Comparison of ENCODE assay signal across 28 mouse cellular contexts in the genomic region with DNA sequence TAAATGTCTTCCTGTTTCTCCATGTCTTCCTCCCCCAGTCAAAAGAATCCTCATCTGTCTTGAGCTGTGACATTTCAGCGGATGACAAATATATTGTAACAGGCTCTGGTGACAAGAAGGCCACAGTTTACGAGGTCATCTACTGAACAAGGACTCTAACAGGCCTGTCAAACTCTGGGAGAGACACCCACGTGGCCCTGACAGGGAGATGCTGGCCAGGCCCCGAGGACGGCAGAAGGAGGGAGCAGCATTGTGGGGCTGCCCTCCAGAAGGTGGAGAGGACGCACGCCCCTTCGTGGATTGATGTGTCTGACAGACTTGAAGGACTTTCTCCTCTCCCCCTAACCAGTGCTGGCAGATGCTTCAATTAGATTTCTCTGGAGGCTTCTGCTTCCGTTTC. TPM values are rescaled to one million over a fixed set of nuclear protein-coding genes. Genes with fewer than 3 reads are reported as not detected.
DNase-seq lines count a peak whose midpoint lies in the region; ATAC-seq and TF ChIP-seq lines count a peak whose summit lies in the region.
"Had no signal": no experiment of that assay in that cellular context is flagged by ENCODE, and none has a peak within 500 bp of the region (broad histone marks: within the 10 kb centered on the region; RNA-seq: fewer than 3 reads in every experiment).

No protein-coding gene starts in this region.

- no peak for TF ChIP-seq CTCF in hindbrain, postnatal 0 days (IDR thresholded peaks at IDR 0.05; ENCODE audit: low read depth)

- 60% methylated on average over 9 of the region's 9 CpGs for WGBS in hindbrain, embryonic 13.5 days
- WGBS in hindbrain, postnatal 0 days = 64% methylated on average over 9 of the region's 9 CpGs
- WGBS in kidney, embryonic 16.5 days = 21% methylated on average over 9 of the region's 9 CpGs

- H3K4me2 ChIP-seq in hindbrain, embryonic 13.5 days = no peak overlapping the region
- no peak overlapping the region for H3K4me2 ChIP-seq in hindbrain, postnatal 0 days (ENCODE audit: low read depth, low read length)
- H3K4me2 ChIP-seq in kidney, embryonic 16.5 days (replicated peaks; ENCODE audit: low read depth, low read length) = no peak overlapping the region
- H3K4me2 ChIP-seq: embryonic facial prominence, embryonic 13.5 days; heart, embryonic 12.5 days; midbrain, embryonic 13.5 days; neural tube, embryonic 13.5 days had no signal

- no peak for DNase-seq in hindbrain, postnatal 0 days (ENCODE audit: low spot score)
- DNase-seq in kidney, postnatal 4 days = peak; percentile 48 to 62
- peak; percentile 85 for DNase-seq in adrenal gland, adult 8-10 months
- DNase-seq in embryo, embryonic 11 days = no peak
- DNase-seq in urinary bladder, adult 18-20 months (ENCODE audit: low spot score in 2 of 2) = no peak
- DNase-seq: cerebellum, adult 11-12 months; cerebellum, adult 9-11 months; gastrocnemius, adult 2 months; heart, adult 2 months; kidney, postnatal 36 days; layer of hippocampus, adult 9-11 months; liver; lung, adult 2 months; lung, postnatal 10 days; right cerebral cortex, postnatal 4 days had no signal

- no peak overlapping the region for H3K4me3 ChIP-seq in hindbrain, embryonic 13.5 days
- H3K4me3 ChIP-seq in hindbrain, postnatal 0 days (ENCODE audit: low read length) = no peak overlapping the region
- H3K4me3 ChIP-seq in kidney, embryonic 16.5 days (ENCODE audit: low read length) = no peak overlapping the region
- H3K4me3 ChIP-seq: embryonic facial prominence, embryonic 13.5 days; forebrain, embryonic 10.5 days; gastrocnemius, adult 2 months; heart, adult 2 months; heart, embryonic 12.5 days; midbrain, embryonic 13.5 days; neural tube, embryonic 13.5 days had no signal

- ATAC-seq in hindbrain, embryonic 13.5 days (ENCODE audit: low FRiP score) = no peak
- ATAC-seq in hindbrain, postnatal 0 days = no peak
- no peak for ATAC-seq in kidney, embryonic 16.5 days (ENCODE audit: low FRiP score, low TSS enrichment)
- ATAC-seq: forebrain, embryonic 16.5 days; intestine, embryonic 16.5 days; midbrain, embryonic 13.5 days; Patski had no signal

- H3K9me3 ChIP-seq in hindbrain, embryonic 13.5 days = no peaks in the 10 kb centered on the region
- H3K9me3 ChIP-seq in hindbrain, postnatal 0 days (ENCODE audit: low read length) = no peaks in the 10 kb centered on the region
- no peaks in the 10 kb centered on the region for H3K9me3 ChIP-seq in kidney, embryonic 16.5 days (ENCODE audit: low read length)
- H3K9me3 ChIP-seq: embryonic facial prominence, embryonic 13.5 days; forebrain, embryonic 10.5 days; G1E; heart, embryonic 12.5 days; midbrain, embryonic 13.5 days; neural tube, embryonic 13.5 days had no signal

- peaks cover 9% of the 10 kb centered on the region; the same call in 1 of the 2 replicates for H3K4me1 ChIP-seq in hindbrain, embryonic 13.5 days (replicated peaks)
- no peaks in the 10 kb centered on the region for H3K4me1 ChIP-seq in hindbrain, postnatal 0 days (ENCODE audit: insufficient read depth, low read length)
- H3K4me1 ChIP-seq in kidney, embryonic 16.5 days (ENCODE audit: insufficient read depth, low read length) = peaks cover 5% of the 10 kb centered on the region; the same call in 1 of the 2 replicates
- H3K4me1 ChIP-seq: embryonic facial prominence, embryonic 13.5 days; forebrain, embryonic 10.5 days; midbrain, embryonic 13.5 days had no signal

- H3K9ac ChIP-seq in hindbrain, embryonic 13.5 days = no peak overlapping the region
- no peak overlapping the region for H3K9ac ChIP-seq in hindbrain, postnatal 0 days (replicated peaks; ENCODE audit: low read length)
- no peak overlapping the region for H3K9ac ChIP-seq in kidney, embryonic 16.5 days (replicated peaks; ENCODE audit: low read length)
- H3K9ac ChIP-seq: embryonic facial prominence, embryonic 13.5 days; heart, embryonic 12.5 days; liver, embryonic 14.5 days; midbrain, embryonic 13.5 days; neural tube, embryonic 13.5 days had no signal

- H3K27me3 ChIP-seq in hindbrain, embryonic 13.5 days = 0 out of 2 replicates have a peak, but pooled peaks cover 4% of the 10 kb centered on the region
- no peaks in the 10 kb centered on the region for H3K27me3 ChIP-seq in hindbrain, postnatal 0 days (ENCODE audit: insufficient read depth, low read length)
- no peaks in the 10 kb centered on the region for H3K27me3 ChIP-seq in kidney, embryonic 16.5 days (ENCODE audit: insufficient read depth, low read length)
- H3K27me3 ChIP-seq: embryonic facial prominence, embryonic 13.5 days; midbrain, embryonic 13.5 days; neural tube, embryonic 13.5 days; Patski had no signal

- H3K36me3 ChIP-seq in hindbrain, embryonic 13.5 days = peaks cover 74% of the 10 kb centered on the region
- H3K36me3 ChIP-seq in hindbrain, postnatal 0 days (ENCODE audit: insufficient read depth, low read length) = peaks cover 50% of the 10 kb centered on the region
- peaks cover 65% of the 10 kb centered on the region for H3K36me3 ChIP-seq in kidney, embryonic 16.5 days (ENCODE audit: insufficient read depth, low read length)

- H3K27ac ChIP-seq in hindbrain, embryonic 13.5 days = peak overlapping the region; percentile 30; the same call in 1 of the 2 replicates
- H3K27ac ChIP-seq in hindbrain, postnatal 0 days = no peak overlapping the region
- no peak overlapping the region for H3K27ac ChIP-seq in kidney, embryonic 16.5 days (ENCODE audit: low read length)
- H3K27ac ChIP-seq: embryonic facial prominence, embryonic 13.5 days; forebrain, embryonic 10.5 days; gastrocnemius, adult 2 months; heart, adult 2 months; liver, embryonic 14.5 days; macrophage; midbrain, embryonic 13.5 days; neural tube, embryonic 13.5 days had no signal

RNA-seq across cellular contexts. Expression of gene Tle3, which starts 44.4 kb away (rescaled TPM):
- 31.0 and 32.3 TPM in 2 replicates for polyA plus RNA-seq in hindbrain, embryonic 13.5 days (2015; fragmentation: Nextera tagmentation; extraction: Ambion mirVana)
- total RNA-seq in hindbrain, postnatal 0 days (2014; rRNA removed) = 74.1 and 81.3 TPM in 2 replicates
- polyA plus RNA-seq in hindbrain, postnatal 0 days (2015; fragmentation: Nextera tagmentation; extraction: Ambion mirVana) = 15.5 and 17.7 TPM in 2 replicates
- polyA plus RNA-seq in kidney, embryonic 16.5 days (2015; fragmentation: Nextera tagmentation; extraction: Ambion mirVana) = 26.0 and 30.8 TPM in 2 replicates
- 100 to 1,000 TPM; 100 to 139 (median 108) TPM for total RNA-seq in adrenal gland, adult 8-10 months (2022)

Comparison
In these comparisons a context has a peak if more than half of its experiments do, and no peak if none do; other contexts are left out.
1. DNase-seq: peak in kidney, postnatal 4 days (2 of 2) and adrenal gland, adult 8-10 months (single experiment); none in hindbrain, postnatal 0 days (single experiment), embryo, embryonic 11 days (single experiment) and urinary bladder, adult 18-20 months (0 of 2).